ENCODE assay signal across 8 mouse cellular contexts in the genomic region with DNA sequence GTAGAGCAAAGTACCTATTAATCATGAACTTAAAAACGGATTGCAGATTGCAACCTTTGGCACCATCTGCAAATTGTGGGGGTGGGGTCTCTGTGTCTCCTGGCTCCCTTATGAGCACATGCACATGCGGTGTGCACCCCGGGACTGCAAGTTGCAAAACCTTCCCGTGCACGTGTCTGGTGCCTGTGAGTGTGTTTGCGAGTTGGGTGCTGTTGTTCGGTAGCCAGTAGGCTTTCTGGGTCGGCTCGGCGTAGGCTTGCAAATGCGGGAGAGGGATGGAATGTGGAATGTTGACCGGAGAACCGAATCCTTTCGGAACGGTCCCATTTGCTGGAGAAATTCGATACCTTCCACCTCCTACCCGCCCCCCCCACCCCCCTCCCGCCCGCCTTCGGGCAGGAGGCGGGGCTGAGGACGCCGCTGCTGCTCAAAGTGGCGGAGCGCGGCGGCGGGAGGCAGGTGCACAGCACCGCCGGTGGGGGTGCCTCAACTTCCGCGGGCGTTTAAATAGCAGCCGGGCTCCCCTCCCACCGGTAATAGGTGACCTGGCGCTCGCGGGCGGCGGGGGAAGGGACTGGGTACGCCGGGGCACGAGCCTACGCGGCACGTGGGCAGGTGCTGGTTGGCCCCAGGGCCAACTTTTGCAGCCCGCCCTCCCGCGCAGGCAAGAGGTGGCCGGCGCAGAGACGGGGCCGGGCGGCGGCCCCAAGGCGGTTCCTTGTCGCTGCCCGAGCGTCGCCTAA. TPM values are rescaled to one million over a fixed set of nuclear protein-coding genes. Genes with fewer than 3 reads are reported as not detected.
DNase-seq lines count a peak whose midpoint lies in the region; ATAC-seq and TF ChIP-seq lines count a peak whose summit lies in the region.

No protein-coding gene starts in this region.

- peak; percentile 88 for DNase-seq in 3134 (ENCODE audit: extremely low read depth, insufficient read length, low spot score)
- peak; percentile 90 for DNase-seq in adrenal gland, postnatal 14 days
- DNase-seq in embryonic facial prominence, embryonic 10.5 days (ENCODE audit: low spot score): peak; percentile 85
- DNase-seq in limb, embryonic 10.5 days (ENCODE audit: low spot score): peak; percentile 84
- DNase-seq in midbrain, embryonic 11.5 days (ENCODE audit: low spot score, missing footprints): peak; percentile 95
- DNase-seq in skeletal muscle tissue, adult 2 months (ENCODE audit: low read depth, low spot score): peak; percentile 79

- under 1% methylated on average over 60 of the region's 60 CpGs for WGBS in embryonic facial prominence, embryonic 10.5 days
- WGBS in intestine, postnatal 0 days: under 1% methylated on average over 53 of the region's 60 CpGs
- WGBS in limb, embryonic 10.5 days: 0% methylated on average over 58 of the region's 60 CpGs
- WGBS in midbrain, embryonic 11.5 days: under 1% methylated on average over 51 of the region's 60 CpGs

- peaks cover 27% of the 10 kb centered on the region for H3K4me1 ChIP-seq in embryonic facial prominence, embryonic 10.5 days
- H3K4me1 ChIP-seq in intestine, postnatal 0 days (replicated peaks; ENCODE audit: control insufficient read depth, insufficient read depth, low read length): 0 out of 2 replicates have a peak, but pooled peaks cover 3% of the 10 kb centered on the region
- H3K4me1 ChIP-seq in limb, embryonic 10.5 days: peaks cover 17% of the 10 kb centered on the region
- H3K4me1 ChIP-seq in midbrain, embryonic 11.5 days (ENCODE audit: control insufficient read depth, insufficient read depth, low read length): peaks cover 6% of the 10 kb centered on the region; the same call in 1 of the 2 replicates

- H3K27ac ChIP-seq in embryonic facial prominence, embryonic 10.5 days (replicated peaks): peak overlapping the region; percentile 95
- peak overlapping the region; percentile 98 for H3K27ac ChIP-seq in intestine, postnatal 0 days (ENCODE audit: low read depth, low read length)
- H3K27ac ChIP-seq in limb, embryonic 10.5 days: peak overlapping the region; percentile 97
- peak overlapping the region; percentile 98 for H3K27ac ChIP-seq in midbrain, embryonic 11.5 days (ENCODE audit: low read depth, low read length)

- ATAC-seq in granulocyte monocyte progenitor cell, adult 5-6 weeks (replicated peaks; ENCODE audit: poor library complexity, severe bottlenecking): peak; percentile 45
- peak; percentile 75 for ATAC-seq in intestine, postnatal 0 days
- peak; percentile 58 for ATAC-seq in midbrain, embryonic 11.5 days (ENCODE audit: low FRiP score)

- 0 out of 2 replicates have a peak, but pooled peaks cover 5% of the 10 kb centered on the region for H3K27me3 ChIP-seq in embryonic facial prominence, embryonic 10.5 days (replicated peaks; ENCODE audit: low read depth, poor library complexity, severe bottlenecking)
- H3K27me3 ChIP-seq in intestine, postnatal 0 days (replicated peaks; ENCODE audit: control insufficient read depth, insufficient read depth, low read length): no peaks in the 10 kb centered on the region
- H3K27me3 ChIP-seq in limb, embryonic 10.5 days (ENCODE audit: low read depth, poor library complexity, severe bottlenecking): no peaks in the 10 kb centered on the region
- H3K27me3 ChIP-seq in midbrain, embryonic 11.5 days (ENCODE audit: control insufficient read depth, insufficient read depth, low read length): no peaks in the 10 kb centered on the region

- no peaks in the 10 kb centered on the region for H3K36me3 ChIP-seq in embryonic facial prominence, embryonic 10.5 days (replicated peaks)
- no peaks in the 10 kb centered on the region for H3K36me3 ChIP-seq in intestine, postnatal 0 days (ENCODE audit: control insufficient read depth, insufficient read depth)
- H3K36me3 ChIP-seq in limb, embryonic 10.5 days: no peaks in the 10 kb centered on the region
- H3K36me3 ChIP-seq in midbrain, embryonic 11.5 days (ENCODE audit: control insufficient read depth, insufficient read depth, low read length): no peaks in the 10 kb centered on the region

- peak overlapping the region; percentile 93 for H3K4me2 ChIP-seq in intestine, postnatal 0 days (replicated peaks; ENCODE audit: low read depth)
- H3K4me2 ChIP-seq in midbrain, embryonic 11.5 days: peak overlapping the region; percentile 84

- H3K4me3 ChIP-seq in embryonic facial prominence, embryonic 10.5 days: peak overlapping the region; percentile 80
- peak overlapping the region; percentile 70 for H3K4me3 ChIP-seq in intestine, postnatal 0 days (ENCODE audit: low read depth, low read length)
- H3K4me3 ChIP-seq in limb, embryonic 10.5 days: peak overlapping the region; percentile 70
- H3K4me3 ChIP-seq in midbrain, embryonic 11.5 days (ENCODE audit: low read depth, low read length): peak overlapping the region; percentile 73

- peak; percentile 41; the same call in 1 of the 2 replicates for TF ChIP-seq CTCF in intestine, postnatal 0 days (IDR thresholded peaks at IDR 0.05; ENCODE audit: low read depth)

- no peaks in the 10 kb centered on the region for H3K9me3 ChIP-seq in embryonic facial prominence, embryonic 10.5 days
- no peaks in the 10 kb centered on the region for H3K9me3 ChIP-seq in intestine, postnatal 0 days (ENCODE audit: control insufficient read depth)
- H3K9me3 ChIP-seq in limb, embryonic 10.5 days (replicated peaks): no peaks in the 10 kb centered on the region
- H3K9me3 ChIP-seq in midbrain, embryonic 11.5 days (ENCODE audit: control insufficient read depth, low read length): no peaks in the 10 kb centered on the region

- H3K9ac ChIP-seq in intestine, postnatal 0 days (ENCODE audit: low read depth, low read length): peak overlapping the region; percentile 88
- peak overlapping the region; percentile 95 for H3K9ac ChIP-seq in midbrain, embryonic 11.5 days (ENCODE audit: low read length)

RNA-seq across cellular contexts. Expression of gene Jade1, which starts 9.1 kb away (rescaled TPM):
- total RNA-seq in adrenal gland, postnatal 14 days (2021): 42.8 and 43.5 TPM in 2 replicates
- 15.5 and 18.8 TPM in 2 replicates for polyA plus RNA-seq in embryonic facial prominence, embryonic 10.5 days (2016; fragmentation: Nextera tagmentation; extraction: Ambion mirVana)
- total RNA-seq in granulocyte monocyte progenitor cell, adult 5-6 weeks (2014; fragmentation: Nextera tagmentation): 32.6 and 53.3 TPM in 2 replicates
- total RNA-seq in granulocyte monocyte progenitor cell, adult 5-6 weeks (2017): 38.8 and 72.7 TPM in 2 replicates
- polyA plus RNA-seq in intestine, postnatal 0 days (2015; fragmentation: Nextera tagmentation; extraction: Ambion mirVana): 15.3 and 18.4 TPM in 2 replicates
- polyA plus RNA-seq in limb, embryonic 10.5 days (2016; fragmentation: Nextera tagmentation; extraction: Ambion mirVana): 16.4 and 17.6 TPM in 2 replicates
- 17.1 and 20.2 TPM in 2 replicates for polyA plus RNA-seq in midbrain, embryonic 11.5 days (2014; fragmentation: Nextera tagmentation; extraction: Ambion mirVana)

Comparison
In these comparisons a context has a peak if more than half of its experiments do, and no peak if none do; other contexts are left out.
1. Peak in every context shown above with its lines: DNase-seq, ATAC-seq, H3K4me3 ChIP-seq and H3K27ac ChIP-seq.